Mouse (Mus musculus) midbrain, postnatal 0 days (tissue): ENCODE results near the gene Rtn4. TPM values are rescaled to one million over a fixed set of nuclear protein-coding genes. Genes with fewer than 3 reads are reported as not detected.

Experiments
- ATAC-seq: fragments of 200-750 bp; cut with Nextera tagmentation; 2 replicates; pipeline ENCODE4 v1.8.0; 2017; ENCODE audit warnings: moderate number of reproducible peaks, mild to moderate bottlenecking, moderate TSS enrichment, moderate library complexity; ENCODE audit not compliant: low FRiP score
- DNase-seq: peaks from one replicate; pipeline ENCODE4 v3.0.0-alpha.2; 2015; ENCODE audit warnings: low spot score
- H3K27ac ChIP-seq: fragments of 300-500 bp; sonication (generic); 2 replicates; pipeline ENCODE4 v1.5.1; 2014; ENCODE audit warnings: low read depth, mild to moderate bottlenecking, low read length, mixed read lengths
- H3K27me3 ChIP-seq: fragments of 300-500 bp; sonication (generic); 2 replicates; pipeline ENCODE4 v1.6.1; 2014; ENCODE audit warnings: low read length, control low read depth, mixed read lengths; ENCODE audit not compliant: insufficient read depth
- H3K36me3 ChIP-seq: fragments of 300-500 bp; sonication (generic); 2 replicates; pipeline ENCODE4 v1.6.1; 2014; ENCODE audit warnings: low read length, control low read depth, mixed read lengths; ENCODE audit not compliant: insufficient read depth
- H3K4me1 ChIP-seq: fragments of 300-500 bp; sonication (generic); 2 replicates; pipeline ENCODE4 v1.6.1; 2014; ENCODE audit warnings: mild to moderate bottlenecking, control low read depth, antibody characterized with exemption, low read length, mixed read lengths; ENCODE audit not compliant: insufficient read depth
- H3K4me2 ChIP-seq: fragments of 300-500 bp; sonication (generic); 2 replicates; pipeline ENCODE4 v1.6.1; 2014; ENCODE audit warnings: low read depth, mild to moderate bottlenecking, low read length, mixed read lengths; ENCODE audit not compliant: poor library complexity, severe bottlenecking
- H3K4me3 ChIP-seq: fragments of 300-500 bp; sonication (generic); 2 replicates; pipeline ENCODE4 v1.5.1; 2014; ENCODE audit warnings: low read depth, mild to moderate bottlenecking, low read length, moderate library complexity
- H3K9ac ChIP-seq: fragments of 300-500 bp; sonication (generic); replicated peaks from 2 replicates; pipeline ENCODE4 v1.6.1; 2014; ENCODE audit warnings: mild to moderate bottlenecking, low read length, moderate library complexity, mixed read lengths; ENCODE audit not compliant: poor library complexity, severe bottlenecking
- H3K9me3 ChIP-seq: fragments of 300-500 bp; sonication (generic); 2 replicates; pipeline ENCODE4 v1.6.1; 2016; ENCODE audit warnings: low read length, control low read depth
- CTCF ChIP-seq: IDR thresholded peaks from 2 replicates; pipeline ENCODE4 v1.5.1; 2016; ENCODE audit warnings: antibody characterized with exemption, mild to moderate bottlenecking
- WGBS: fragments of 180-500 bp; shearing (Covaris S2); extraction: QIAGEN DNeasy Blood & Tissue Kit; methylation state at CpG from one replicate; pipeline ENCODE4 v1.1.7; 2014; 5-methylcytosine and 5-hydroxymethylcytosine counted together
- polyA plus RNA-seq: library from polyadenylated mRNA; unstranded; fragments of >200 nt; fragmentation: Nextera tagmentation; extraction: Ambion mirVana; gene quantifications from 2 replicates; pipeline ENCODE4 v1.2.1, GENCODE M21; 2015
- total RNA-seq: library from RNA; depleted of rRNA; stranded (reverse); fragments of >200 nt; gene quantifications from 2 replicates; pipeline ENCODE4 v1.2.3, GENCODE M21; 2014

Gene Rtn4
- total and polyA plus RNA-seq, 2 experiments from 2014 or later, result 153 to 322 TPM

DNA sequence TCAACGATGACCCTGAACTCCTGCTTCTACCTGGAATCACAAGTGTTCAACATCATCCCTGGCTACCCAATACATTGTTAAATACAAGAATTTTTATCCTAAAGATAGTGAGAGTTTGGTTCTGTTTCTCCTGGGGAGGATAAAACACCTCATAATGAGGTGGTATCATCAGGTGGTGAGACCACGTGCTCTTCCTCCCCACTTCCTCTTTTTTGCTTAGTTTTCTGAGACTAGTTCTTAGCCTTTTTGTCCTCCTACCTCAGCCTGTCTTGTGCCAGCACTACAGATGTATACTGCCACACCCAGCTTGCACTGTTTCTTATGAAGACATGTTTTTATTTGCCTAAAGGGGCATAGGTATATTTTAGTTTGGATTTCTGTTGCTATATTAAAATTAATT, 6.6 kb upstream of the Rtn4 start:
- Histone ChIP-seq H3K9ac (no peak overlapping the region), H3K4me2 (no peak overlapping the region), H3K9me3 (no peaks in the 10 kb centered on the region), H3K27me3 (no peaks in the 10 kb centered on the region), H3K27ac (no peak overlapping the region), H3K4me1 (no peaks in the 10 kb centered on the region), H3K36me3 (no peaks in the 10 kb centered on the region), H3K4me3 (no peak overlapping the region)
- no peak for TF ChIP-seq CTCF
- no peak for ATAC-seq
- WGBS, result 90% methylated on average over 2 of the region's 2 CpGs
- no peak for DNase-seq

DNA sequence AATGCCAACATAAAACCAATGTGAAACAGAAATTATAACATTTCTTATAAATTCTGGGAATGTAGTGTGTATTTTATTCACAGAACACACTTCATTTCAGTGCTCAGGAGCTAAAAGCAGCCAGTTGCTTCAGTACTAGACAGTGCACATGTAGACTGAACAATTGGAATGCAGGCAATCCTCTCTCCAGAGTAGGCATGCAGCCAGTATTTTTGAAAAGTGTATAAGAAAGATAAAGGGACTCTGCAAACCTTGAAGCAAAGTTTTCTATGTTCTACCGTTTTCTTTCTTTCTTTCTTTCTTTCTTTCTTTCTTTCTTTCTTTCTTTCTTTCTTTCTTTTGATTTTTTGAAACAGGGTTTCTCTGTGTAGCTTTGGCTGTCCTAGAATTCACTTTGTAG, 1.2 kb upstream of the Rtn4 start:
- WGBS, result 90% methylated on average over 1 of the region's 1 CpGs
- H3K27ac ChIP-seq, result no peak overlapping the region
- no peak for TF ChIP-seq CTCF
- no peak overlapping the region for H3K9ac ChIP-seq
- H3K4me2 ChIP-seq, result no peak overlapping the region
- DNase-seq, result no peak
- H3K9me3 ChIP-seq, result no peaks in the 10 kb centered on the region
- peaks cover 3% of the 10 kb centered on the region; the same call in 1 of the 2 replicates for H3K4me1 ChIP-seq
- no peaks in the 10 kb centered on the region for H3K36me3 ChIP-seq
- no peak for ATAC-seq
- H3K27me3 ChIP-seq, result no peaks in the 10 kb centered on the region
- H3K4me3 ChIP-seq, result no peak overlapping the region

DNA sequence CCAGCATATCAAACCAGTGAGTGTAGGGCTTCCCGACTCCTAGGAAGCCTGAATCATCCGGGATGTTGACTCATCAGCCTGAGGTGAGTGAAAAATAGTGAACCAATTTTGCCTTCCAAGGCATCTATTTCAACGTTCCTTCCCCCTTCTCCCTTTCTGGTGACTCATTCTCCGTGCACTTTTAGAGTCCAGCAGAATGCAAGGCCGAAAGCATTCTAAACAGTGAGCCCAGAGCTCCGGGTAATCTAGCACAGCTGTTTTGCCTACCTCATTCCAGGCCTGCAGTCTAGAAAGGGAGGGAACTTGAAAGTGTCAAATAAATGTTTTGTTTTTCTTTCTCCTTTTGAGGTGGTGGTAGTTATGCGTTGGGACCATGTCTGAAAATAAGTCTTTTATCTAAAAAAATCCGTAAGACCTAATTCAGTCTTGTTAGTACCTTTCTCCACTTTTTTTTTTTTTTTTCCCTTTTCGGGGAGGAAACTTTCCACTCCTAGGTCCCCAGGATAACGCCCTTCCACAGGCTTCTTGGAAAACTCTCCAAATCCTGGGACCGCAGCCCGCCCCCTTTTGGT, 550 bp upstream of the Rtn4 start:
- Histone ChIP-seq H3K4me3 (peak overlapping the region; percentile 98), H3K4me2 (peak overlapping the region; percentile 36), H3K27me3 (no peaks in the 10 kb centered on the region), H3K36me3 (no peaks in the 10 kb centered on the region), H3K9me3 (no peaks in the 10 kb centered on the region), H3K9ac (no peak overlapping the region), H3K4me1 (peaks cover 3% of the 10 kb centered on the region; the same call in 1 of the 2 replicates), H3K27ac (no peak overlapping the region)
- 32% methylated on average over 12 of the region's 12 CpGs for WGBS
- peak; percentile 69 for TF ChIP-seq CTCF
- ATAC-seq (no peak), DNase-seq (no peak)

GRCm38 (mm10) chr11:29693576-29694410, 1.0 kb downstream of the Rtn4 start:
- H3K27ac ChIP-seq, result peak overlapping the region; percentile 97
- WGBS, result under 1% methylated on average over 38 of the region's 53 CpGs

DNA sequence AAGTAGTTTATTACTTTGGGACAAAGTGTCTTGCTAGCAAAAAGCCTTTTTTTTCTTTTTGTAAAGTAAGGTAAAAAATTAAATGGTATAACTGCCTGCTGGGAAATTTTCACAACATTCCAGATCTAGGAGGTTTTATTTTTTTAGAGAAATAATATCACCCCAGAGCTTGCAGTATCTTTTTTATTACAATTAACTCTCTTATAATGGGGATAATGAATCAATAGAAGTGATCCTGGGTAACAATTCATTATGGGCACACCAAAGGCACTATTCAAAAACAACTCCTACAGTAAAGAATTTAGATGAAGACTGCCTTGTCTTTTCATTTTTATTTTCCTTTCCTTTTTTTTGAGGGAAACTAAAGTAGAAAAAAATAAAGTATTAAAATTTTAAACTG, 2.0 kb downstream of the Rtn4 start:
- ATAC-seq (no peak), DNase-seq (no peak)
- H3K9me3 ChIP-seq, result no peaks in the 10 kb centered on the region
- H3K36me3 ChIP-seq, result no peaks in the 10 kb centered on the region
- H3K4me3 ChIP-seq, result 0 out of 2 replicates have a peak overlapping the region, but pooled peaks have one; percentile 98
- peaks cover 5% of the 10 kb centered on the region; the same call in 1 of the 2 replicates for H3K4me1 ChIP-seq
- H3K4me2 ChIP-seq, result peak overlapping the region; percentile 63
- H3K27me3 ChIP-seq, result no peaks in the 10 kb centered on the region
- no peak overlapping the region for H3K27ac ChIP-seq
- H3K9ac ChIP-seq, result no peak overlapping the region
- no peak for TF ChIP-seq CTCF

More at GRCm38 (mm10) chr11:29693576-29694410, 1.0 kb downstream of the Rtn4 start:
- Histone ChIP-seq H3K4me2 (peak overlapping the region; percentile 63), H3K4me1 (peaks cover 5% of the 10 kb centered on the region; the same call in 1 of the 2 replicates), H3K27me3 (no peaks in the 10 kb centered on the region), H3K9me3 (no peaks in the 10 kb centered on the region), H3K36me3 (no peaks in the 10 kb centered on the region), H3K4me3 (peak overlapping the region; percentile 98), H3K9ac (peak overlapping the region; percentile 96)
- DNase-seq, result peak; percentile 89
- peak; percentile 82 for TF ChIP-seq CTCF
- ATAC-seq, result peak; percentile 86

- ATAC-seq (no peak), DNase-seq (no peak)
- TF ChIP-seq CTCF, result no peak
- no peaks in the 10 kb centered on the region for H3K27me3 ChIP-seq
- no peak overlapping the region for H3K4me3 ChIP-seq
- H3K4me2 ChIP-seq, result no peak overlapping the region
- H3K36me3 ChIP-seq, result peaks cover 13% of the 10 kb centered on the region
- 70% methylated on average over 3 of the region's 3 CpGs for WGBS
- H3K27ac ChIP-seq, result no peak overlapping the region
- no peaks in the 10 kb centered on the region for H3K9me3 ChIP-seq
- H3K9ac ChIP-seq, result no peak overlapping the region
- H3K4me1 ChIP-seq, result 0 out of 2 replicates have a peak, but pooled peaks cover 2% of the 10 kb centered on the region
Observed at GRCm38 (mm10) chr11:29702721-29703120, 10.0 kb downstream of the Rtn4 start.
